Comparison of ENCODE assay signal across 21 mouse cellular contexts in genomic region chr1:160980537-160981234, GRCm38 (mm10). TPM values are rescaled to one million over a fixed set of nuclear protein-coding genes. Genes with fewer than 3 reads are reported as not detected.
A peak's percentile ranks its signal among the peaks of the same experiment; 100 is the strongest.
DNase-seq lines count a peak whose midpoint lies in the region; ATAC-seq and TF ChIP-seq lines count a peak whose summit lies in the region.
"Had no signal": no experiment of that assay in that cellular context is flagged by ENCODE, and none has a peak within 500 bp of the region (broad histone marks: within the 10 kb centered on the region; RNA-seq: fewer than 3 reads in every experiment).

No protein-coding gene starts in this region.

- peaks cover 34% of the 10 kb centered on the region for H3K4me1 ChIP-seq in liver, adult 2 months (ENCODE audit: control insufficient read depth, insufficient read depth, low read length)
- peaks cover 9% of the 10 kb centered on the region for H3K4me1 ChIP-seq in kidney, embryonic 16.5 days (ENCODE audit: insufficient read depth, low read length)
- H3K4me1 ChIP-seq in liver, embryonic 13.5 days (replicated peaks): no peaks in the 10 kb centered on the region; the same call in 1 of the 2 replicates
- no peaks in the 10 kb centered on the region for H3K4me1 ChIP-seq in forebrain, embryonic 12.5 days
- H3K4me1 ChIP-seq: embryonic facial prominence, embryonic 15.5 days; hindbrain, embryonic 10.5 days had no signal

- H3K79me2 ChIP-seq in liver, adult 2 months (ENCODE audit: control insufficient read depth, insufficient read depth, low read length): peaks cover 6% of the 10 kb centered on the region; the same call in 1 of the 2 replicates

- DNase-seq in liver, adult 2 months (ENCODE audit: extremely low read depth, low read depth, low spot score): peak; percentile 96
- no peak for DNase-seq in liver
- DNase-seq in liver, embryonic 13.5 days: no peak
- DNase-seq in gastrocnemius, postnatal 25 days: no peak
- DNase-seq in layer of hippocampus, adult 8-10 months (ENCODE audit: low spot score in 2 of 2): no peak
- DNase-seq: adrenal gland, postnatal 36 days; cerebellum, adult 18-20 months; cerebellum, postnatal 25 days; gastrocnemius, adult 2 months; heart, adult 2 months; layer of hippocampus, postnatal 36 days; right cerebral cortex, adult 18-20 months; thymus, postnatal 36 days had no signal

- no peak overlapping the region for H3K4me2 ChIP-seq in kidney, embryonic 16.5 days (replicated peaks; ENCODE audit: low read depth, low read length)
- H3K4me2 ChIP-seq in liver, embryonic 13.5 days: no peak overlapping the region
- H3K4me2 ChIP-seq in forebrain, embryonic 12.5 days: no peak overlapping the region
- H3K4me2 ChIP-seq: embryonic facial prominence, embryonic 15.5 days; limb, embryonic 13.5 days; midbrain, embryonic 11.5 days had no signal

- H3K27me3 ChIP-seq in liver, adult 2 months (ENCODE audit: control insufficient read depth, insufficient read depth, low read length): no peaks in the 10 kb centered on the region
- H3K27me3 ChIP-seq in kidney, embryonic 16.5 days (ENCODE audit: insufficient read depth, low read length): no peaks in the 10 kb centered on the region
- no peaks in the 10 kb centered on the region for H3K27me3 ChIP-seq in liver, embryonic 13.5 days
- H3K27me3 ChIP-seq in forebrain, embryonic 12.5 days: no peaks in the 10 kb centered on the region
- H3K27me3 ChIP-seq: embryonic facial prominence, embryonic 15.5 days; limb, embryonic 13.5 days had no signal

- TF ChIP-seq CTCF in liver, adult 2 months (IDR thresholded peaks at IDR 0.05; ENCODE audit: low read depth, low read length): no peak

- peak; percentile 69; the same call in 1 of the 2 replicates for ATAC-seq in kidney, embryonic 16.5 days (ENCODE audit: low FRiP score, low TSS enrichment)
- peak; percentile 61 for ATAC-seq in liver, embryonic 13.5 days (ENCODE audit: low read depth)
- no peak for ATAC-seq in forebrain, embryonic 12.5 days (ENCODE audit: low FRiP score)
- ATAC-seq: hindbrain, postnatal 0 days; lung, postnatal 0 days had no signal

- H3K4me3 ChIP-seq in liver, adult 2 months (ENCODE audit: insufficient read depth, low read depth, low read length): peak overlapping the region; percentile 49
- H3K4me3 ChIP-seq in kidney, embryonic 16.5 days (ENCODE audit: low read length): no peak overlapping the region
- H3K4me3 ChIP-seq in liver, embryonic 13.5 days (replicated peaks): no peak overlapping the region
- no peak overlapping the region for H3K4me3 ChIP-seq in forebrain, embryonic 12.5 days (replicated peaks)
- H3K4me3 ChIP-seq: embryonic facial prominence, embryonic 15.5 days; gastrocnemius, adult 2 months; heart, adult 2 months; hindbrain, embryonic 10.5 days; limb, embryonic 13.5 days had no signal

- H3K36me3 ChIP-seq in liver, adult 2 months (ENCODE audit: control insufficient read depth, insufficient read depth, low read length): no peaks in the 10 kb centered on the region
- no peaks in the 10 kb centered on the region for H3K36me3 ChIP-seq in kidney, embryonic 16.5 days (ENCODE audit: insufficient read depth, low read length)
- 0 out of 2 replicates have a peak, but pooled peaks cover 4% of the 10 kb centered on the region for H3K36me3 ChIP-seq in liver, embryonic 13.5 days
- no peaks in the 10 kb centered on the region; the same call in 1 of the 2 replicates for H3K36me3 ChIP-seq in forebrain, embryonic 12.5 days (replicated peaks)
- H3K36me3 ChIP-seq: limb, embryonic 13.5 days had no signal

- H3K9me3 ChIP-seq in kidney, embryonic 16.5 days (ENCODE audit: low read length): no peaks in the 10 kb centered on the region
- no peaks in the 10 kb centered on the region for H3K9me3 ChIP-seq in liver, embryonic 13.5 days (replicated peaks)
- no peaks in the 10 kb centered on the region for H3K9me3 ChIP-seq in forebrain, embryonic 12.5 days
- H3K9me3 ChIP-seq: embryonic facial prominence, embryonic 15.5 days; hindbrain, embryonic 10.5 days; limb, embryonic 13.5 days had no signal

- no peak for TF ChIP-seq POLR2A in liver, adult 2 months (IDR thresholded peaks at IDR 0.05; ENCODE audit: extremely low read depth, insufficient read depth, low read length)

- 17% methylated on average over 8 of the region's 8 CpGs for WGBS in liver, adult 2 months
- WGBS in kidney, embryonic 16.5 days: 37% methylated on average over 8 of the region's 8 CpGs
- whole genome bisulfite sequencing in liver, embryonic 13.5 days (ENCODE audit: insufficient replicate concordance): 69% methylated on average over 8 of the region's 8 CpGs
- WGBS in forebrain, embryonic 12.5 days: 87% methylated on average over 8 of the region's 8 CpGs

- peak overlapping the region; percentile 73 for H3K9ac ChIP-seq in liver, adult 2 months (ENCODE audit: low read depth, low read length)
- no peak overlapping the region for H3K9ac ChIP-seq in kidney, embryonic 16.5 days (replicated peaks; ENCODE audit: low read length)
- no peak overlapping the region for H3K9ac ChIP-seq in liver, embryonic 13.5 days
- H3K9ac ChIP-seq in forebrain, embryonic 12.5 days: no peak overlapping the region
- H3K9ac ChIP-seq: embryonic facial prominence, embryonic 15.5 days; limb, embryonic 13.5 days had no signal

- peak overlapping the region; percentile 100 for H3K27ac ChIP-seq in liver, adult 2 months (replicated peaks; ENCODE audit: insufficient read depth, low read depth, low read length)
- no peak overlapping the region for H3K27ac ChIP-seq in kidney, embryonic 16.5 days (ENCODE audit: low read length)
- H3K27ac ChIP-seq in liver, embryonic 13.5 days: peak overlapping the region; percentile 68
- H3K27ac ChIP-seq in forebrain, embryonic 12.5 days: no peak overlapping the region
- H3K27ac ChIP-seq: embryonic facial prominence, embryonic 15.5 days; gastrocnemius, adult 2 months; heart, adult 2 months; hindbrain, embryonic 10.5 days; hindbrain, postnatal 0 days; limb, embryonic 13.5 days had no signal

RNA-seq across cellular contexts. Expression of gene Serpinc1, which starts 2.3 kb away (rescaled TPM):
- 3,274 and 4,209 TPM in 2 replicates for total RNA-seq in liver, adult 2 months (2014; rRNA removed)
- 4,695 and 5,808 TPM in 2 replicates for polyA plus RNA-seq in liver, adult 2 months (2012; rRNA removed)
- 2.5 TPM in 2 replicates for polyA plus RNA-seq in kidney, embryonic 16.5 days (2015; fragmentation: Nextera tagmentation; extraction: Ambion mirVana)
- 326 and 385 TPM in 2 replicates for polyA plus RNA-seq in liver, embryonic 13.5 days (2015; fragmentation: Nextera tagmentation; extraction: Ambion mirVana)
- under 1 TPM in 1 of 2 experiments, not detected in 1; 0.08 TPM for total RNA-seq in gastrocnemius, postnatal 25 days (2021)
- under 1 TPM in 3 of 4 experiments, not detected in 1; 0.10 to 0.27 (median 0.20) TPM for total RNA-seq in layer of hippocampus, adult 8-10 months (2022)
- polyA plus RNA-seq in forebrain, embryonic 12.5 days (2016; fragmentation: Nextera tagmentation; extraction: Ambion mirVana): 2.4 and 2.8 TPM in 2 replicates

RNA-seq across cellular contexts. Expression of gene Zbtb37, which starts 54.0 kb away (rescaled TPM):
- total RNA-seq in liver, adult 2 months (2014; rRNA removed): 4.3 and 4.4 TPM in 2 replicates
- 0.33 and 0.97 TPM in 2 replicates for polyA plus RNA-seq in liver, adult 2 months (2012; rRNA removed)
- 7.8 and 8.8 TPM in 2 replicates for polyA plus RNA-seq in kidney, embryonic 16.5 days (2015; fragmentation: Nextera tagmentation; extraction: Ambion mirVana)
- 2.5 and 3.2 TPM in 2 replicates for polyA plus RNA-seq in liver, embryonic 13.5 days (2015; fragmentation: Nextera tagmentation; extraction: Ambion mirVana)
- 1 to 10 TPM; 4.8 to 7.8 TPM for total RNA-seq in gastrocnemius, postnatal 25 days (2021)
- 10 to 100 TPM; 23.1 to 26.9 (median 23.6) TPM for total RNA-seq in layer of hippocampus, adult 8-10 months (2022)
- polyA plus RNA-seq in forebrain, embryonic 12.5 days (2016; fragmentation: Nextera tagmentation; extraction: Ambion mirVana): 9.9 TPM in 2 replicates

Comparison
In these comparisons a context has a peak if more than half of its experiments do, and no peak if none do; other contexts are left out.
1. H3K27ac ChIP-seq: peak in liver, adult 2 months (single experiment) and liver, embryonic 13.5 days (single experiment); none in kidney, embryonic 16.5 days (single experiment) and forebrain, embryonic 12.5 days (single experiment).
2. RNA of gene Serpinc1, which starts 2.3 kb away (polyA plus RNA-seq): 4,695 to 5,808 TPM in liver, adult 2 months and 326 to 385 TPM in liver, embryonic 13.5 days; 2.4 to 2.8 TPM in forebrain, embryonic 12.5 days and 2.5 TPM in kidney, embryonic 16.5 days; every median in the first group is over 10 times any median in the second.